Mouse (Mus musculus) right cerebral cortex, adult 2 months (tissue): ENCODE measurements around the gene Prmt7.

ENCODE experiments used
- DNase-seq, 2 experiments: peaks; one replicate each; pipeline ENCODE4 v3.0.0; 2021 to 2022; ENCODE audit warnings: low spot score in 2 of 2

Prmt7 gene

DNA sequence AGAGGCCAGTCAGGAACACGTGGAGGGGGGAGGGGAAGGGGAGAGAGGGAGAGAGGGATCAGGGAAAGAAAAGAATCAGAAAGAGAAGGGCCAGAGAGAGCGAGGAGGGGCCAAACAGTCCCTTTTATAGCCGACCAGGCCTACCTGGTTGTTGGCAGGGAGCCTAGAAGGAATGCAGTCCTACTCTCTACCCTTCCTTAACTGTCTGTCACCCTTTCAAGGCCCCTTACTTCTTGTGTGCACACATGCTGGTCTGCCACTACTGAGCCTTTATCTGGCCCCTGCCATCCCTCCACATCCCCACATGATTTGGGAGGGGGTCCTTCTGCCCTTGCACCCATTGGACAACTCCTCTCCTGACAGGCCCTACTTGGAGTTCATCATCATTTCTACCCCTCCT, 78.0 kb downstream of the Prmt7 start:
- no peak for DNase-seq

DNA sequence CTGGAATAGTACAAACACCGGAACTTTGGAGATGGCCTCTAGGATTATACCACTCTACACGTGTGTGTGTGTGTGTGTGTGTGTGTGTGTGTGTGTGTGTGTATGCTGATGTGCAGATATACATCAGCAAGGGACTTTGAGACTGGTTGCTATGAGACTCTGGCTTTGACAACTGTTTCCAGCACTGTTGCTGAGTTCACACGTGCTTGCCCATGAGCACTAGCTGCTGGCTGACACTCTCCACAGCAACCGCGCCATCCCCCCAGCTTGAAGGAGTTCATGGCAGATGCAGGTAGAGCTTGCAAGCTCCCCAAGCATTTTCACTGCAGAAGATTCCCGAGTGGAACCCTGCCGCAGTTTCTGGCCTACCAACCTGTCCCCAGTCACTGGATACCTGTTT, 78.7 kb downstream of the Prmt7 start:
- DNase-seq, result no peak

DNA sequence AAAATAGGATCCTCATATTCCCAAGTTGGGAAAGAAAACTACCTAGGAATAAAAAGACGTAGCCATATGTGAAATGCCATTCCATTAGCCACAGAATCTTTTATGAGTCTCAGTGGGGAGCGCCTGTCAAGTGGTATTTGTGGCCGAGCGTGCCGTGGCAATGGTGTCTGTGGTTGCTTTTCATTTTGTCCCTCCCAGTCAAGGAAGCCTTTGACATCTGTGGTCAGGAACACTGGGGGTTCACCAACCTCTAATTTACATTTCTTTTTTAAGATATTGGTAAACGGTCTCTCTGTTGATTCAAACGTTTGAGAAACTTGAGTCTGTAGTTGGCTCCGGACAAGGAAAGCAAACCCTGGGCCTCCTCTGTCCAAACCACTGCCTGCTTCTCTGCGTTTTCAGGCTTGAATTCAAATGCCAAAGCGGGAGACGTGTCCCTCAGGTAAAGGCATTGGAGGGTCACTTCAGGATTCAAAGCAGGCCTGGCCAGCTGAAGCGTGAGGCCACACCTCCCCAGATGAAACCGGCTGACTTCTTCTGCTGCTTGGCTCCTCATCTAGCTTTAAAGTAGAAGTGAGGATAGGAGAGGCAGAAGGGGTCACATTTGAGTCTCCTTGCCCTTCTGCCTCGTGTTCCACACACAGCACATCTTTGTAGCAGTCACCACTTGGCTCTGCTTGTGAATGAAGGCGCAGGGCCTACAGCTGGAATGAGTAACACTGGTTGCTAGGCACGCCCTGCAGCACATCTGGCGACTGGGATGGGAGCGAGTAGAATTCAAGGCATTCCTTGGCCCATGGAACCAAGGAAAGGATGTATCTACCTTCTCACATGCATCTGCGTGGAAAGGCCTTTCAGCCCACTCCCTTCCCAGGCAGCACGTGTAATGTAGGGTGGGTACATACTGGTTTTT, 82.0 kb downstream of the Prmt7 start:
- DNase-seq, result no peak

DNA sequence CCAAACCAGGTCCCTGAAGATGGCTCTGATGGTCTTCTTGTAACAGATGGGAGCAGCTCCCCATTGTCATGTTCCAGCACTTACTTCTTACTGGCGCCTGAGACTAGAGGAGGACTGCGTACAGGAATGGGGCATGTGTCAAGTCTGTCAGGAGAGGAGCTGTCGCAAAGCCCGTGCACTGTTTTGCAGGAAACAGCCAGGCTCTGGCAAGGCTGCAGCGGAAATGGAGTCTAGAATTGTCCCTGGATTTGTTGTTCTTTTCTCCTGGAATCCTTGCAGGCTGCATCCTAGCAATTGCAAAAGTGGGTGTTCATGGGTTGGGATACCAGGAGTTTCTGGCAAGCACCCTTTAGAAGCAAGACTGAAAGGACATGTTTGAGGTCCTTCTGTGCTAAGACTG, 87.5 kb downstream of the Prmt7 start:
- no peak for DNase-seq

DNA sequence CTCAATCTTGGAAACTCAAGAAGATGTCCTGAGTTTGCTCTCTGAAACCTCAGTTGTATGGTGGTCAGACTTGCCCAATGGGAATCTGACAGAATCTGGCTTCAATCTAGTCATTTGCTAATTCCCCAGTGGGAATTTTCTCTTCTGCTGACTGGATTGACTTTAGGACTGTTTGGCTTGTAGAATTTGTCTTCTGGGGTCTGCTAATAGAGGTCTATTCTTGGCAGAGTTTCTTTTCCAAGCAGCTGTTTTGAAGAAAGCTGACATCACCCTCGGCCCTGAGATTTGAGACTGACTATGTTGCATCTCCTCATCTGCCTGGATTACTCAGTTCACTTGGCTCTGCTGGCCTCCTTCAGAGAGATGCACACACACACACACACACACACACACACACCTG, 88.1 kb downstream of the Prmt7 start:
- DNase-seq, result no peak

DNA sequence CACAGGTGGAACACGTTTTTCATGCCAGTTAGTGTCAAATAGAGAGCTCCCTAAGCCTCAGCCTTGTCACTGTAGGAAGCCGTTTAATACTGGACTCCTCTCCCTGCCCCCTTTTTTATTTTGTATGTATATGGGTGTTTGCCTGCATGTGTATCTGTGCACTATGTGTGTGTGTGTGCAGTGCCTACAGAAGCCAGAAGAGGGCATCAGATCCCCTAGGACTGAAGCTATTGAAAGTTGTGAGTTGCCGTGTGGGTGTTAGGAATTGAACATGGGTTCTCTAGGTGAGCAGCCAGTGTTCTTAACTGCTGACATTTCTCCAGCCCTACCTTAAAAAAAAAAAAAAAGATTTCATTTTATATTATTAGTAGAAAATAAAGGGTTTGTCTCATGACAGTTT, 89.0 kb downstream of the Prmt7 start:
- DNase-seq, result no peak

DNA sequence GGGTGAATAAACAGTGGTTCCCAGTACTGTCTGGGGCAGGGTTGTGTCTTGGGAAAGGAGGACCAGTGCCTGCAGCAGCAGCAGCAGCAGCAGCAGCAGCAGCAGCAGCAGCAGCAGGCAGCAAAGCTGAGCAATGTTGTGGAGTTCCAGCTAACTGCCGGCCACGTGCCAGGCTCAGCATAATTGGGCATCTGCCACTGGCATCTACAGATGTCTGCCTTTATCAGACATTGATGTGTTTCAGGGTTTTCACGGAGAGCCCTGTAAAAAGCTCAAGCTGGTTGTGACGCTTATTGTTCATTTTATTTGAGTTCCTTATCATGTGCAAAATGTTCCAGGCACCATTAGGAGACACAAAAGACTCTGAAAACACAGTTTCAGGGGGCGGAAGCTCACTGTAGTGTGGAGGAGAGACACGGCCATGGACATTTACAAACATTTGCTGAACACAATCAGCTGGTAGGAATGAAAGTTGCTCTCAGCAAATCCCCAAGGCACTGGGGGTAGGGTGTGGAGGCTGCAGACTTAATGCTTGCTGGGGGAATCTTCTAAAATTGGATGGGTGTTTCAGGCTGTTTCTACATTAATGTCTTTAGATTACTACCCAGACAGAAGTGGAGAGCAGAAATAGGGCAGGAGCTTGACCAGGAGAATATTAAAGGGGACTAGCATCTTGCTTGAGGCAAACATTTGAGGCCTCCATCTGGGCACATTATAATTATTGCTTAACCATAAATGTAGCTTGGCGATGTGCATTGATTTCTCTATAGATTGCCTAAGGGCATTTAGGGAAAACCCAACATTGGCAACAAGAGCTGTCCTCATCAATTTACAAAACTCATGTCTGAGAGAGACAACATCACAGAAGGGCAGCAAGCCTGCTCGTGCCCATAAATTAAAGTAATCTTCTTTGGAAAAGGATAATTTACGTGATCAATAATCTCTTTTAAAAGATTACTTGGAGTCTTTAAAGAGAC, 90.3 kb downstream of the Prmt7 start:
- DNase-seq, result peak; percentile 57 to 72
